Mouse (Mus musculus) pancreas, adult 10 weeks (tissue): ENCODE results near the gene Olfr517. TPM values are rescaled to one million over a fixed set of nuclear protein-coding genes. Genes with fewer than 3 reads are reported as not detected.

Experiments
- polyA plus RNA-seq: library from polyadenylated mRNA; stranded (reverse); fragments of 350-450 nt; fragmentation: Illumina TruSeq; extraction: RNeasy Lipid Tissue Mini Kit (QIAGEN cat#74804); gene quantifications from one replicate; pipeline ENCODE4 v1.2.3, GENCODE M21; 2015; ENCODE audit warnings: low read depth, low replicate concordance; ENCODE audit not compliant: insufficient read depth

The Olfr517 gene
- not detected for polyA plus RNA-seq

DNA sequence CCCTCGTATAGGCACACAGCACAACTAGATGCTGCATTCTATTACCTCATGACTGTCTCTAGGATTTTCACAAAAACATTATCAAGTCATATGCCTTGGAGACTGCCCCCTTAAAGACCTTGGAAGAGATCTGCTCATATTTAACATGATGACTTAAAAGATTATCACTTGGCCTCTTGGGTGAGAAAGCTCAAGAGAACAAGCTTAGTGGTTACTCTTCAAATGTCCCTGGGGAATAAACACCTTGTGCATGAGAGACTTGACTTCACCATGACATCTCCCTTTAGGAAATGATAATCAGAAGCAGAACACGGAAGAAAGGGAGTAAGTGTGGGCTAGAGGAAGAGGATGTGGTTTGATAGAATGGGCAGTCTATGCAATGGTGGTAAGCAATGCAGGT lies at the start of gene Olfr517:
Gene Olfr517 (minus strand): TSS at position 101 of the 400 bp plus-strand sequence.

DNA sequence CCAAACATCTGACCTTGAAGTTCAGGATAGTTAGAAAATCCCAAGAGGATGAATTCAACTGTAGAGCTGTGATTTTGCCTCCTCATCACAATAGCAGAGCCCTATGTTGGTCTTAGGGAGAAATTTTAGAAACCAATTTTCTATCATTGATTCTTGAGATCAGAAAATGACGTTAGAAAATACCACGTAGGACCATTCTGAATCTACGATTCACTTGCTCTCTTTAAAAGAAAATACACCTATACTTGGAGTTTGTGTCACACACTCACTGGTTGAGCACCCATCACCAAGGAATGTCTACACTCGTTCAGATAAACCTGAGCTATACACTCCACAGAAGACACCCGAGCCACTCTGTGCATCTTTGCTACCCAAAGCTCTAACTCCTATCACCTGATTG lies 22.1 kb upstream of the Olfr517 start, which contains the start of gene Olfr519:
Gene Olfr519 (minus strand): TSS at position 101 of the 400 bp plus-strand sequence.

DNA sequence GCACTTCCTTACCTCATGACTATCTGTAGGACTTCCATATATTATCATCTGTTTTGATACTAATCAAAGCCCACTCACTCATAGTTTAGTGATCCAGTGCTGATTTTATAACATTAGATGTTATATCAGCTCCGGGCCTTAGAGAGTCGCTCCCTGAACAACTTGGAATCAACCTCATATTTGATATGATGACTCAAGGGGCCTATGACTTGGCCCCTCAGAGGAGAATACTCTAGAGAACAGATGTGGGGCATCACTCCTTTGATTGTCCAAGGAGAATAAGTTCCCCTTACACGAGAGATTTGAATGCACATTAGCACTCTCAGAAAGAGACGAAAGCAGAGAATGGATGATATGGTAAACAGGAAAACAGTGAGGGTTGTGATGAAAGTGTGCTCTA lies 12.7 kb upstream of the Olfr517 start, which contains the start of gene Olfr518:
Gene Olfr518 (minus strand): TSS at position 101 of the 400 bp plus-strand sequence.

DNA sequence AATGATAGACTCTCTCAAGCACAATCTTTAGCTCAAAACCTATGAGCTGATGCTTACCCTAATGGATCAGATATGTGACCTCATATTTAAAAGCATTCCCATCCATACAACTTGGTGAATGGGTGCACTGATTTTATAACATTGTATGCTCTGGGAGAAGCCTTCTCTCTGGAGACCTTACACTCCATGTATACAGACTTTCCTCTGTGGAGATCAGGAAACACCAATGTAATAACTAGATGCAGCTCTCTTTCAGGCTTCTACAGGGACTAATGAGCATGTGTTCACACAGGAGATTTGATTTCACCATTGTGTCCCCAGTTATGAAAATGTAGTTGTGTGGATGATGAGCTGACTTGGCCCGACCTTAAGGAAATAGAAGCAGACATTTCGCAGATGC lies 21.8 kb downstream of the Olfr517 start, which contains the start of gene Olfr516:
Gene Olfr516 (minus strand): TSS at position 101 of the 400 bp plus-strand sequence.

DNA sequence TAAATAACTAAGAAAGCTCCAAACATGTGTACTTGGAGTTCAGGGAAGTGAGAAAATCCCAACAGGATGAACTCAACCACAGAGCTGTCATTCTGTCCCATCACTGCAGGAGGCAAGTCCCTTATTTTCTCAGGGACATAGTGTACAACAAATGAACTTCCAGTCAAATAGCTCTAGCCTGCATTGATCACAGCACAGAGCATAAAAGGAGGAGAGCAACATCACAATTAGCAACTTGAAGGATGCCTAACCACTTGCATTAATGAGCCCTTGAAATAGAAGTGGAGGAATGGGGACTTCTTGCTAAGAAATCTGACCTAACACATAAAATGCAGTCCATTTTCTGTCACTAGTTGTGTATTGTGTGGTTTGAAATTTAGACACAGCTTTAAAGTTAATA lies 46.3 kb downstream of the Olfr517 start, which contains the start of gene Olfr514:
Gene Olfr514 (minus strand): TSS at position 101 of the 400 bp plus-strand sequence.

Other genes starting within 250 kb of the Olfr517 start
- not detected for gene Olfr508, start 242.4 kb downstream of the Olfr517 start, polyA plus RNA-seq
- not detected for gene Olfr509, start 220.5 kb downstream of the Olfr517 start, polyA plus RNA-seq
- gene Olfr510, start 206.0 kb downstream of the Olfr517 start, polyA plus RNA-seq: not detected
- not detected for gene Olfr512, start 159.1 kb downstream of the Olfr517 start, polyA plus RNA-seq
- gene Olfr513, start 121.4 kb downstream of the Olfr517 start, polyA plus RNA-seq: not detected
- not detected for gene Olfr514, start 46.4 kb downstream of the Olfr517 start, polyA plus RNA-seq
- not detected for gene Olfr516, start 21.9 kb downstream of the Olfr517 start, polyA plus RNA-seq
- not detected for gene Olfr518, start 12.6 kb upstream of the Olfr517 start, polyA plus RNA-seq
- gene Olfr519, start 22.0 kb upstream of the Olfr517 start, polyA plus RNA-seq: not detected
- gene Nlrp10, start 57.8 kb upstream of the Olfr517 start, polyA plus RNA-seq: not detected
- gene Eif3f, start 62.0 kb upstream of the Olfr517 start, polyA plus RNA-seq: 37.3 TPM
- 0.52 TPM for gene Tub, start 78.0 kb upstream of the Olfr517 start, polyA plus RNA-seq
- 1.7 TPM for gene Ric3, start 211.0 kb upstream of the Olfr517 start, polyA plus RNA-seq